Mouse (Mus musculus) neural tube, embryonic 14.5 days (tissue): ENCODE results near the gene Amhr2. TPM values are rescaled to one million over a fixed set of nuclear protein-coding genes. Genes with fewer than 3 reads are reported as not detected.
A peak's percentile ranks its signal among the peaks of the same experiment; 100 is the strongest.

Experiments used
- ATAC-seq: fragments of 200-750 bp; cut with Nextera tagmentation; 2 replicates; pipeline ENCODE4 v1.8.0; 2017; ENCODE audit warnings: low read depth, mild to moderate bottlenecking, moderate TSS enrichment, moderate library complexity
- H3K27ac ChIP-seq: fragments of 300-500 bp; sonication (generic); 2 replicates; pipeline ENCODE4 v1.5.1; 2014; ENCODE audit warnings: low read depth, mild to moderate bottlenecking, control low read depth, low read length, moderate library complexity, mixed read lengths
- H3K27me3 ChIP-seq: fragments of 300-500 bp; sonication (generic); 2 replicates; pipeline ENCODE4 v1.6.1; 2014; ENCODE audit warnings: low read length; ENCODE audit not compliant: control insufficient read depth, insufficient read depth
- H3K36me3 ChIP-seq: fragments of 300-500 bp; sonication (generic); 2 replicates; pipeline ENCODE4 v1.6.1; 2014; ENCODE audit warnings: low read length, mixed read lengths; ENCODE audit not compliant: control insufficient read depth, insufficient read depth
- H3K4me1 ChIP-seq: fragments of 300-500 bp; sonication (generic); 2 replicates; pipeline ENCODE4 v1.6.1; 2014; ENCODE audit warnings: low read length; ENCODE audit not compliant: control insufficient read depth, insufficient read depth
- H3K4me2 ChIP-seq: fragments of 300-500 bp; sonication (generic); 2 replicates; pipeline ENCODE4 v1.6.1; 2014; ENCODE audit warnings: mild to moderate bottlenecking, low read depth, low read length, control low read depth
- H3K4me3 ChIP-seq: fragments of 300-500 bp; sonication (generic); 2 replicates; pipeline ENCODE4 v1.5.1; 2014; ENCODE audit warnings: low read depth, low read length, control low read depth, mixed read lengths
- H3K9ac ChIP-seq: fragments of 300-500 bp; sonication (generic); replicated peaks from 2 replicates; pipeline ENCODE4 v1.6.1; 2014; ENCODE audit warnings: low read depth, mild to moderate bottlenecking, control low read depth, low read length, mixed read lengths
- H3K9me3 ChIP-seq: fragments of 300-500 bp; sonication (generic); 2 replicates; pipeline ENCODE4 v1.6.1; 2016; ENCODE audit warnings: low read length; ENCODE audit not compliant: control insufficient read depth
- WGBS: fragments of 180-500 bp; shearing (Covaris S2); extraction: QIAGEN DNeasy Blood & Tissue Kit; methylation state at CpG from one replicate; pipeline ENCODE4 v1.1.7; 2014; 5-methylcytosine and 5-hydroxymethylcytosine counted together
- polyA plus RNA-seq: library from polyadenylated mRNA; unstranded; fragments of >200 nt; fragmentation: Nextera tagmentation; extraction: Ambion mirVana; gene quantifications from 2 replicates; pipeline ENCODE4 v1.2.1, GENCODE M21; 2014

Gene Amhr2
- polyA plus RNA-seq, 1 experiment from 2014 or later, result 0.82 TPM

DNA sequence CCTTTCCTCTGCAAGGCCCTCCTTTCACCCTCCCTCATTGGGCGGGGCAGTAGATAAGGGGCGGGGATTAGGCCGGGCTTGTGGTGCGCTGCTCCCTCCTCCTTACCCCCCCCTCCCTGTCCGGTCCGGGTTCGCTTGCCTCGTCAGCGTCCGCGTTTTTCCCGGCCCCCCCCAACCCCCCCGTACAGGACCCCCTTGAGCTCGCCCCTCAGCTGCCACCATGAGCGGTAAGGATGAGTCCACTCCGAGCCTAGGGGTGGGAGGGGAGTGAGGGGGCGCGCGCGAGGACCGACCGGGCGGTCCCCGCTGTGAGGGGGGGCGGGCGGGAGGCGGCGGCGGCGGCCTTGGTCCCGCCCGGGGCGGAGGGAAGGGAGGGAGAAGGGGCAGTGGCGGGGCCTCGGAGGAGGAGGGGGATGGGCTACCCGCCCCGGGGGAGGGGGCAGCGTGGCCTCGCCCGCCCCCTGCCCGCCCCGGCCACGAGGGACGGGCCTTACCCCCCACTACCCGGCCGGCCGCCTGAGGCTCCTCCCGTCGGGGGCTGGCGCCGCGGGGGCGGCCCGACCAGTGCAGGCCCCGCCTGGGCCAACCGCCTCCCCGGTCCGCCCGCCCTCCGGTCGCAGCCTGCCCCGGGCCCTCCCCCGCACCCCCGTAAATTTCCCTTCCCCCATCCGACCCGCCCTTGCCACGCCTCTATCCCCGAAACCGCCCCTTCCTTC is 38.8 kb upstream of the Amhr2 start:
- no peaks in the 10 kb centered on the region for H3K9me3 ChIP-seq
- peaks cover 29% of the 10 kb centered on the region for H3K36me3 ChIP-seq
- H3K27me3 ChIP-seq, result no peaks in the 10 kb centered on the region
- H3K4me2 ChIP-seq, result peak overlapping the region; percentile 59
- H3K9ac ChIP-seq, result peak overlapping the region; percentile 90
- under 1% methylated on average over 42 of the region's 69 CpGs for whole genome bisulfite sequencing
- H3K27ac ChIP-seq, result peak overlapping the region; percentile 89
- peak overlapping the region; percentile 71 for H3K4me3 ChIP-seq
- ATAC-seq, result no peak
- H3K4me1 ChIP-seq, result peaks cover 25% of the 10 kb centered on the region

DNA sequence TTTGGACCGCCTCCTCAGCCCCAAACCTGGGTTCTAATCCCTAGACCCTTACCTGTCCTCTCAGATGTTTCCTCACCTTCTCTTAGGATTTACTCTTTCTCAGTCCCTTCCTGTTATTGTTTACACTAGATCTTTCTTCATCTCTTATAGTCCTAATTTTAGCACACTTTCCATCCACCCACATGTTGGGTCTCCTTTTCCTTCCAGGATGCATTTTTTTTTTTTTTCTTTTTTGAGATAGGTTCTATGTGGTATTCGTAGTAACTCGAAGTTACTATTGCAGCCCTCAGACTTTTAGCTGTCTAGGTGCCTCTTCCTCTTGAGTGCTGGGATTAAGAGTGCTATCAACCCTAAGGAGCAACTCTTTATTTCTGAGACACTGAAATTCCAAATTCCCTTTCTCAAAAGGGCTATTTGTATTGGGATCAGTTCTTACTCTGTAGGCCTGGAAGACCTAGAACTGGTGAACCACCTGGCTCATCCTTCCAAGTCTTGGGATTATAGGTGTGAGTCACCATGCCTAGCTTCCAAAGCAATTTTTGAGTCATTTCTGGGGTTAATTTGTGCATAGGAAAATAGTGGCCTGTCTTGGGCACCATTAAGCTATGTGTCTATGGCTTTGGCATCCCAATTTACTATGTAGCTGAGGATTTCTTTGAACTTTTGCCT is 38.1 kb upstream of the Amhr2 start:
- Histone ChIP-seq H3K27me3 (no peaks in the 10 kb centered on the region), H3K4me1 (peaks cover 29% of the 10 kb centered on the region), H3K36me3 (peaks cover 29% of the 10 kb centered on the region), H3K9ac (peak overlapping the region; percentile 90), H3K4me3 (peak overlapping the region; percentile 71), H3K9me3 (no peaks in the 10 kb centered on the region), H3K4me2 (peak overlapping the region; percentile 59), H3K27ac (peak overlapping the region; percentile 89)
- ATAC-seq, result no peak
- WGBS, result 36% methylated on average over 3 of the region's 3 CpGs

DNA sequence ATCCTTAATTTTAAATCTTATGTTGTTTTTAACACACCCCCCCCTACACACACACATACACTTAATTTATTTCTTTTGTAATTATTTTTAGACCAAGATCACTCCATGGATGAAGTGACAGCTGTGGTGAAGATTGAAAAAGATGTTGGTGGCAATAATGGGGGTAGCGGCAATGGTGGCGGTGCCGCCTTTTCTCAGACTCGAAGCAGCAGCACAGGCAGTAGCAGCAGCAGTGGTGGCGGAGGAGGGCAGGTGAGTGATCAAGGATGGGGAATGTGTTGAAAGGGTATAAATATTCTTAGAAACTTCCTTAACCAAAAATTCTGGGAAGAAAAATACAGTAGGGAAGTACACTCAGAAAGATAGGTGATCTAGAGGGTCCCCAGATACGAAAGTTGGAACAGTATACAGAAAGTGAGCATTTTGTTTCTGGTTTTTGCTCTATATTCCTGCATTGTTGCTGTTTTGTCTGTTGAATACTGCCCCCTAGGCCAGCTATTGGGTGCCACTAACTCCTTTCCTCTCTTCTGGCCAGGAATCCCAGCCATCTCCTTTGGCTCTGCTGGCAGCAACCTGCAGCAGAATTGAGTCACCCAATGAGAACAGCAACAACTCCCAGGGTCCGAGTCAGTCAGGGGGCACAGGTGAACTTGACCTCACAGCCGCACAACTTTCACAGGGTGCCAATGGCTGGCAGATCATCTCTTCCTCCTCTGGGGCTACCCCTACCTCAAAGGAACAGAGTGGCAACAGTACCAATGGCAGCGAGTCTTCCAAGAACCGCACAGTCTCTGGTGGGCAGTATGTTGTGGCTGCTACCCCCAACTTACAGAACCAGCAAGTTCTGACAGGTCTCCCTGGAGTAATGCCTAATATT is 37.2 kb upstream of the Amhr2 start:
- Histone ChIP-seq H3K4me3 (no peak overlapping the region), H3K9ac (no peak overlapping the region), H3K27ac (no peak overlapping the region), H3K36me3 (peaks cover 29% of the 10 kb centered on the region), H3K4me2 (no peak overlapping the region), H3K9me3 (no peaks in the 10 kb centered on the region), H3K27me3 (no peaks in the 10 kb centered on the region), H3K4me1 (peaks cover 31% of the 10 kb centered on the region)
- no peak for ATAC-seq
- 96% methylated on average over 10 of the region's 10 CpGs for WGBS

DNA sequence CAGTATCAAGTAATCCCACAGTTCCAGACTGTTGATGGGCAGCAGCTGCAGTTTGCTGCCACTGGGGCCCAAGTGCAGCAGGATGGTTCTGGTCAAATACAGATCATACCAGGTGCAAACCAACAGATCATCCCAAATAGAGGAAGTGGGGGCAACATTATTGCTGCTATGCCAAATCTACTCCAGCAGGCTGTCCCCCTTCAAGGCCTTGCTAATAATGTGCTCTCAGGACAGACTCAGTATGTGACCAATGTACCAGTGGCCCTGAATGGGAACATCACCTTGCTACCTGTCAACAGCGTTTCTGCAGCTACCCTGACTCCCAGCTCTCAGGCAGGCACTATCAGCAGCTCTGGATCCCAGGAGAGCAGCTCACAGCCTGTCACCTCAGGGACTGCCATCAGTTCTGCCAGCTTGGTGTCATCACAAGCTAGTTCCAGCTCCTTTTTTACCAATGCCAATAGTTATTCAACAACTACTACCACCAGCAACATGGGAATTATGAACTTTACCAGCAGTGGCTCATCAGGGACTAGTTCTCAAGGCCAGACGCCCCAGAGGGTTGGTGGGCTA is 36.5 kb upstream of the Amhr2 start:
- Histone ChIP-seq H3K9ac (no peak overlapping the region), H3K4me1 (peaks cover 31% of the 10 kb centered on the region), H3K4me2 (no peak overlapping the region), H3K9me3 (no peaks in the 10 kb centered on the region), H3K4me3 (no peak overlapping the region), H3K27me3 (no peaks in the 10 kb centered on the region), H3K36me3 (peaks cover 29% of the 10 kb centered on the region), H3K27ac (no peak overlapping the region)
- ATAC-seq, result no peak
- 81% methylated on average over 2 of the region's 2 CpGs for WGBS

DNA sequence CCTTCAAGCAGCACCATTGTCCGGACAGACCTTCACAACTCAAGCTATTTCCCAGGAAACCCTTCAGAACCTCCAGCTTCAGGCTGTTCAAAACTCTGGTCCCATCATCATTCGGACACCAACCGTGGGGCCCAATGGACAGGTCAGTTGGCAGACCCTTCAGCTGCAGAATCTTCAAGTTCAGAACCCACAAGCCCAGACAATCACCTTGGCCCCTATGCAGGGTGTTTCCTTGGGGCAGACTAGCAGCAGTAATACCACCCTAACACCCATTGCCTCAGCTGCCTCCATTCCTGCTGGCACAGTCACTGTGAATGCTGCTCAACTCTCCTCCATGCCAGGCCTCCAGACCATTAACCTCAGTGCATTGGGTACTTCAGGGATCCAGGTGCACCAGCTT is 35.9 kb upstream of the Amhr2 start:
- ATAC-seq, result no peak
- no peak overlapping the region for H3K9ac ChIP-seq
- H3K4me1 ChIP-seq, result peaks cover 31% of the 10 kb centered on the region
- peaks cover 29% of the 10 kb centered on the region for H3K36me3 ChIP-seq
- H3K4me3 ChIP-seq, result no peak overlapping the region
- H3K4me2 ChIP-seq, result no peak overlapping the region
- no peak overlapping the region for H3K27ac ChIP-seq
- H3K27me3 ChIP-seq, result no peaks in the 10 kb centered on the region
- WGBS, result 100% methylated on average over 3 of the region's 3 CpGs
- H3K9me3 ChIP-seq, result no peaks in the 10 kb centered on the region

DNA sequence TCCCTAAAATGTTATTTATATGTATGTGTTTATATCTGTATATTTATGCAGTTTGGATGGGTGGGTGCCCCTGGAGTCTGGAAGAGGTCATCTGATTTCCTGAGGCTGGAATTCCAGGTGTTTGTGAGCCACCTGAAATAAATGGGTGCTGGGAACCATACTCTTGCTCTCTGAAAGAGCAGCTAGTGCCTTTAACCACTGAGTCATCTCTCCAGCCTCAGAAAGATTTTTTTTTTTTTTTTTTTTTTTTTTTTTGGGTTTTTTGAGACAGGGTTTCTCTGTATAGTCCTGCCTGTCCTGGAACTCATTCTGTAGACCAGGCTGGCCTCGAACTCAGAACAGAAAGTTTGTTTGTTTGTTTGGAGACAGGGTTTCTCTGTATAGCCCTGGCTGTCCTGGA is 34.1 kb upstream of the Amhr2 start:
- H3K27ac ChIP-seq, result no peak overlapping the region
- H3K4me2 ChIP-seq, result no peak overlapping the region
- no peak for ATAC-seq
- peaks cover 29% of the 10 kb centered on the region for H3K36me3 ChIP-seq
- no peak overlapping the region for H3K4me3 ChIP-seq
- H3K9me3 ChIP-seq, result no peaks in the 10 kb centered on the region
- no peak overlapping the region for H3K9ac ChIP-seq
- H3K27me3 ChIP-seq, result no peaks in the 10 kb centered on the region
- H3K4me1 ChIP-seq, result peaks cover 31% of the 10 kb centered on the region
- 92% methylated on average over 1 of the region's 1 CpGs for WGBS

DNA sequence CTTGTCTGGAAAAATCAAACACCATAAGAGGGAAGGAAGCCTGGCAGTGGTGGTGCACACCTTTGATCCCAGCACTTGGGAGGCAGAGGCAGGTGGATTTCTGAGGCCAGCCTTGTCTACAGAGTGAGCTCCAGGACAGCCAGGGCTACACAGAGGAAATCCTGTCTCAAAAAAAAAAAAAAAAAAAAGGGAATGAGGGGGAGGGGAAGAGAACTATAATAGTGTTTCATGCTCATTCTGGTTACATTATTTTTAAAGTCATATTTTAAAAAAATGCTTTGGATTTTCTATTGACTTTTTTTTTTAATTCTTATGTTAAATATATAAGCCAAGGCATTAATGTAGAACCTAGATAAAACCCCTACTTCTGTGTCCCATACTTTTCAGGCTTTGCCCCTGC is 31.5 kb upstream of the Amhr2 start:
- Histone ChIP-seq H3K9ac (no peak overlapping the region), H3K36me3 (peaks cover 21% of the 10 kb centered on the region), H3K4me2 (no peak overlapping the region), H3K27ac (no peak overlapping the region), H3K4me3 (no peak overlapping the region), H3K9me3 (no peaks in the 10 kb centered on the region), H3K4me1 (peaks cover 22% of the 10 kb centered on the region), H3K27me3 (no peaks in the 10 kb centered on the region)
- ATAC-seq, result no peak

DNA sequence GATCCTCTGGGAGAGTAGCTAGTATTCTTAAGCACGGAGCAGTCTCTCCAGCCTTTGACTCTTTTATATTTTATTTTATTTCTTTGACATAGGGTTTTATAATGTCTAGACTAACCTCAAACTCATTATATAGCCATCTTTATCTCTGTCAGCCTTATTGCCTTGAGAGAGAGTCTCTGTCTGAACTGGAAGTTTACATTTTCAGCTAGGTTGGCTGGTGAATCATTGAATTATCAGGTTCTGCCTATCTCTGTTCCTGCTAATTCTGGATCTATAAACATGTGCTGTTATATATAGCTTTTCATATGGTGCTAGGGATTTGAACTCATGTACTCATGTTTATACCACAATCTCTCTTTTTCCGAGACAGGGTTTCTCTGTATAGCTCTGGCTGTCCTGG is 27.6 kb upstream of the Amhr2 start:
- no peak for ATAC-seq
- Histone ChIP-seq H3K4me1 (no peaks in the 10 kb centered on the region), H3K9ac (no peak overlapping the region), H3K4me3 (no peak overlapping the region), H3K27ac (no peak overlapping the region), H3K36me3 (no peaks in the 10 kb centered on the region), H3K4me2 (no peak overlapping the region), H3K9me3 (no peaks in the 10 kb centered on the region), H3K27me3 (no peaks in the 10 kb centered on the region)
- 93% methylated on average over 2 of the region's 2 CpGs for WGBS
